In the genomic region with DNA sequence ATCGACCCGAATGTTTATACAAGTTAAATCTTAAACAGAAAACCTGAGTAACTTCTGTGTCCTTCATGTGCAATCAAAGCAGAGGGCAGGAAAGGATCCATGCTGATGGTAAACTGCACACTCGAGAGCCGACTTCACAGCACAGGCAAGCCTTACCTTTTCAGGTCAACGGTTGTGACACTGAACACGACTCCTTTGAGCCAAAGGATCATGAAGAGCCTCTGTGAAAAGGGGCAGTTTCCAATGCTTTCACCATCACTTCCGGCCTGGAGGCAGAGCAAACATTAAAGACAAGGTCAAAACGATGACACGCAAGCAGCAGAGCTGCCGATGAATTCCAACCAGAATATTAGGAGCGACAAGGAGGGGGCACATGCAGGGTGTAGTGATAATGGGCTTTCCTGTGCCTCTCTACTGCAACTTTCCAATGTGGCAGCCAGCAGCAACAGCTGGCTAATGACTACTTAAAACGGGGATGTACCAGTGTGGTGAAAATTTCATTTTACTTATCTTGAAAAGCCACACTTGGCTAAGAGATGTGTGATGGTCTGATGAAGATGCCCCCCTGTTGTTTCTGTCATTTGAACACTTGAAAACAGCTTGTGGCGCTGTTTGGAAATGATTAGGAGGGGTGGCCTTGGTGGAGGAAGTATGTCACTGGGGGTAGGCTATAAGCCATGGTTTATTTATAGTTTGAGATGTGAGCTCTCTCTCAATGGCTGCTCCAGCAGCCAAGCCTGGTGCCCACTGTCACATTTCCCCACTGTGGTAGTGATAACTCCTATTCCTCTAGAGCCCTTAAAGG, we compare ENCODE assay signal across 11 mouse cellular contexts. TPM values are rescaled to one million over a fixed set of nuclear protein-coding genes. Genes with fewer than 3 reads are reported as not detected.
A peak's percentile ranks its signal among the peaks of the same experiment; 100 is the strongest.
DNase-seq lines count a peak whose midpoint lies in the region; ATAC-seq and TF ChIP-seq lines count a peak whose summit lies in the region.
"Had no signal": no experiment of that assay in that cellular context is flagged by ENCODE, and none has a peak within 500 bp of the region (broad histone marks: within the 10 kb centered on the region; RNA-seq: fewer than 3 reads in every experiment).

No protein-coding gene starts in this region.

- peak; percentile 51 for DNase-seq in adrenal gland, adult 2 months
- no peak for DNase-seq in adrenal gland, postnatal 25 days
- DNase-seq in lung, embryonic 14.5 days = no peak
- no peak for DNase-seq in lung, postnatal 36 days
- DNase-seq in c-Kit-positive CD71-positive TER-119-negative erythroid progenitor cells, embryonic 14.5 days (ENCODE audit: low read depth) = peak; percentile 74
- peak; percentile 47 to 66 (median 58) for DNase-seq in liver, embryonic 14.5 days (ENCODE audit: low read depth in 3 of 3, low spot score in 3 of 3)
- DNase-seq in right cerebral cortex, adult 18-20 months = no peak
- no peak for DNase-seq in embryo, embryonic 9.5 days (ENCODE audit: extremely low spot score)
- DNase-seq: kidney, postnatal 4 days had no signal

- H3K4me2 ChIP-seq in lung, embryonic 14.5 days = no peak overlapping the region
- H3K4me2 ChIP-seq in liver, embryonic 14.5 days (ENCODE audit: low read depth) = peak overlapping the region; percentile 44
- H3K4me2 ChIP-seq: midbrain, embryonic 12.5 days had no signal

- TF ChIP-seq CTCF in lung, embryonic 14.5 days (IDR thresholded peaks at IDR 0.05; ENCODE audit: low read depth) = no peak
- no peak for TF ChIP-seq CTCF in liver, embryonic 14.5 days (IDR thresholded peaks at IDR 0.05; ENCODE audit: low read depth)

- no peaks in the 10 kb centered on the region for H3K27me3 ChIP-seq in lung, embryonic 14.5 days (ENCODE audit: insufficient read depth, low read length)
- H3K27me3 ChIP-seq in liver, embryonic 14.5 days (ENCODE audit: control insufficient read depth, insufficient read depth, low read length) = no peaks in the 10 kb centered on the region
- H3K27me3 ChIP-seq: midbrain, embryonic 12.5 days had no signal

- TF ChIP-seq EP300 in liver, embryonic 14.5 days (IDR thresholded peaks at IDR 0.05; ENCODE audit: low read depth) = peak; percentile 70

- no peak overlapping the region for H3K9ac ChIP-seq in lung, embryonic 14.5 days
- H3K9ac ChIP-seq in liver, embryonic 14.5 days (replicated peaks) = peak overlapping the region; percentile 2
- H3K9ac ChIP-seq: midbrain, embryonic 12.5 days had no signal

- 37% methylated on average over 13 of the region's 13 CpGs for WGBS in lung, embryonic 14.5 days
- 30% methylated on average over 13 of the region's 13 CpGs for WGBS in liver, embryonic 14.5 days (ENCODE audit: insufficient replicate concordance)

- no peak overlapping the region for H3K4me3 ChIP-seq in lung, embryonic 14.5 days (ENCODE audit: low read depth, low read length)
- no peak overlapping the region for H3K4me3 ChIP-seq in liver, embryonic 14.5 days (ENCODE audit: insufficient read depth in 1 of 2, low read depth in 2 of 2, low read length in 2 of 2)
- H3K4me3 ChIP-seq: midbrain, embryonic 12.5 days had no signal

- peak overlapping the region; percentile 44; the same call in 1 of the 2 replicates for H3K27ac ChIP-seq in lung, embryonic 14.5 days (ENCODE audit: low read depth)
- peak overlapping the region; percentile 72 for H3K27ac ChIP-seq in liver, embryonic 14.5 days
- H3K27ac ChIP-seq: hindbrain, postnatal 0 days; midbrain, embryonic 12.5 days had no signal

- H3K4me1 ChIP-seq in lung, embryonic 14.5 days (ENCODE audit: insufficient read depth) = peaks cover 18% of the 10 kb centered on the region; the same call in 1 of the 2 replicates
- H3K4me1 ChIP-seq in liver, embryonic 14.5 days (replicated peaks; ENCODE audit: control insufficient read depth in 2 of 2, insufficient read depth in 2 of 2, low read length in 1 of 2) = peaks cover 50 to 60% of the 10 kb centered on the region in 2 experiments

- peaks cover 31% of the 10 kb centered on the region for H3K36me3 ChIP-seq in lung, embryonic 14.5 days (ENCODE audit: insufficient read depth)
- H3K36me3 ChIP-seq in liver, embryonic 14.5 days (replicated peaks; ENCODE audit: control insufficient read depth, insufficient read depth, low read depth) = peaks cover 40% of the 10 kb centered on the region

- H3K9me3 ChIP-seq in lung, embryonic 14.5 days (ENCODE audit: low read depth, low read length) = no peaks in the 10 kb centered on the region
- H3K9me3 ChIP-seq in liver, embryonic 14.5 days (ENCODE audit: control insufficient read depth, low read length) = no peaks in the 10 kb centered on the region
- H3K9me3 ChIP-seq: midbrain, embryonic 12.5 days had no signal

- no peak for ATAC-seq in lung, embryonic 14.5 days (ENCODE audit: insufficient read depth)
- peak; percentile 81 for ATAC-seq in liver, embryonic 14.5 days (ENCODE audit: insufficient read depth)
- ATAC-seq: hindbrain, postnatal 0 days had no signal

RNA-seq across cellular contexts. Expression of gene Clic4, which starts 33.7 kb away (rescaled TPM):
- total RNA-seq in adrenal gland, adult 2 months (2021) = 100 to 1,000 TPM in 1 of 2 experiments, 10 to 100 TPM in 1; 80.4 to 120 TPM
- polyA plus RNA-seq in adrenal gland, adult 2 months (2012; rRNA removed) = 42.2 and 42.7 TPM in 2 replicates
- 65.5 and 72.8 TPM in 2 replicates for total RNA-seq in adrenal gland, postnatal 25 days (2021)
- 128 and 133 TPM in 2 replicates for polyA plus RNA-seq in lung, embryonic 14.5 days (2014; fragmentation: Nextera tagmentation; extraction: Ambion mirVana)
- 29.7 and 40.8 TPM in 2 replicates for polyA plus RNA-seq in liver, embryonic 14.5 days (2012; rRNA removed)
- 65.8 and 76.5 TPM in 2 replicates for polyA plus RNA-seq in liver, embryonic 14.5 days (2014; fragmentation: Nextera tagmentation; extraction: Ambion mirVana)

Comparison
In these comparisons a context has a peak if more than half of its experiments do, and no peak if none do; other contexts are left out.
1. DNase-seq: peak in adrenal gland, adult 2 months (single experiment), c-Kit-positive CD71-positive TER-119-negative erythroid progenitor cells, embryonic 14.5 days (single experiment) and liver, embryonic 14.5 days (3 of 3); none in adrenal gland, postnatal 25 days (single experiment), lung, embryonic 14.5 days (single experiment), lung, postnatal 36 days (single experiment), right cerebral cortex, adult 18-20 months (single experiment) and embryo, embryonic 9.5 days (single experiment).